Mouse (Mus musculus) ovary, postnatal 14 days (tissue): ENCODE measurements around the gene Paqr9.
"Not testable (repeated sequence)": the region's sequence is repeated elsewhere in the genome, so short reads cannot be mapped to it uniquely, and the experiment has no call there.

Experiments used
- DNase-seq: peaks from one replicate; pipeline ENCODE4 v3.0.0; 2022; ENCODE audit warnings: low spot score

Gene Paqr9

DNA sequence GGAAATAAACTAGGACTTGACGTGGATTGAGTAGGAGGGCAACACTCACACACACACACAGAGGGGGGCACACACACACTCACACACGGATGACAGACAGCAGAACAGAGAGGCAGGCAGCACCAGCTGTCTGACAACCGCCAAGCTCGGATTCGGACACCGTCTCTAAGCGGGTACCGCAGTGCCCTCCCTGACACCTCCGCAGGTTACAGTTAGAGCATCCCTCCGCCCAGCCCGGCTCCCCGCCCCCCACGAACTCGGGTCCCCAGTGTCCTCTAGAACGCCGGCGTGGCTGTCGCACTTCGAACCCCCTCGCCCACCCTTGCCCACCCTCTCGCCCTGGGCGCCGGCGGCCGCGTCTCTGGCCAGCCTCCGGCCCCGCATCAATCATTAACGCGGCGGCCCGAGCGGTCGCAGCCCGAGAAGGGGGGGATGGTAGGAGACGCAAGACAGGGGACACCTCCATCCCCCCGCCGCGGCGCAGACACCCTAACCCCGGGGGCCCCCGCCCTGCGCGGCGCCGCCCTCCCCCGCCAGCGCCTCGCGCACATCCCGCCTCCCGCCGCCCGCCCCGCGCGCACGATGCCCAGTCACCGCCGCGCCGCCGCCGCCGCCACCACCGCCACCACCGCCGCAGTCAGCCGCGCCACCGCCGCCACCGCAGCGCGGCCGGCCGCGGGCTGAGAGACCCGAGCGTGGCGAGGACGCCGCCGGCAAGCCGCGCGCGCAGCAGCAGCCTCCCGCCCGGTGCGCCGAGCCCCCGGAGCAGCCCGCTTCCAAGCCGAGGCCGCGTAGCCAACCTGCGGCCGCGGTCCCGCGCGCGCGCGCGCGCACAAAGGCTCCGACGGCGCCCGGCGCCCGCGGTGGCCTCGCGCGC, at the start of gene Paqr9:
Gene Paqr9, plus strand, starts transcription at position 599 of the 877 bp plus-strand sequence.
- DNase-seq: peak; percentile 1

DNA sequence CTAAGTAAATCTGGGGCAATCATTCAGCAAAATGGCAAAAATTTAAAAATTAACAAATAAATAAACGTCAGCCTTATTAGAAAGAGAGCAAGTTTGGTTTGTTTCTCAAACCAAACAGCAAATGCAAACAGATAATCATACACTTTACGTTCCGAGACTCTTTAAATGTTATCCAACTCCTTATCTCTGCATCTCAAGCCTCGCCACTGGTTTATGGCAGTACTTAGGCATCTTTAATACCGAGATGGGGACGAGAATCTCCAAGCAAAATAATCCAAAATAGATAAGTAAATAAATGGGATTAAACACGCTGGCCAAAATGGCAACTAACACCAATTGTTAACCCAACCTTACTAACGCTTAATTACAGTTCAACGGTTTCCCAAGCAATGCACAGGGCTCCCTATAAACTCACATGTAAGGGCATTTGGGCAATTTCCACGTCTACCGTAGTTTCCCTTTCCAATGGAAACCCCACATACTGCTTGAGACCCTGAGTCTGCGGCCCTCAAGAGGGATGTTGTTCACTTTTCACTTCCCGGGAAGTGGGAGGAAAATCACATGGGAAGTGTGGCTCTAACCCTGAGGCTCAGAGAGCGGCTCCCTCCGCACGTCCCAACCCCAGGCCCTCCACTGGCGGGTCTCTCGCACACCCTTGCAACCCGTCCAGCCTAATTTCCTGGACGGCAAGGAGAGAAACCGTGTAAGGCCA, 48.6 kb upstream of the Paqr9 start:
- DNase-seq: no peak

DNA sequence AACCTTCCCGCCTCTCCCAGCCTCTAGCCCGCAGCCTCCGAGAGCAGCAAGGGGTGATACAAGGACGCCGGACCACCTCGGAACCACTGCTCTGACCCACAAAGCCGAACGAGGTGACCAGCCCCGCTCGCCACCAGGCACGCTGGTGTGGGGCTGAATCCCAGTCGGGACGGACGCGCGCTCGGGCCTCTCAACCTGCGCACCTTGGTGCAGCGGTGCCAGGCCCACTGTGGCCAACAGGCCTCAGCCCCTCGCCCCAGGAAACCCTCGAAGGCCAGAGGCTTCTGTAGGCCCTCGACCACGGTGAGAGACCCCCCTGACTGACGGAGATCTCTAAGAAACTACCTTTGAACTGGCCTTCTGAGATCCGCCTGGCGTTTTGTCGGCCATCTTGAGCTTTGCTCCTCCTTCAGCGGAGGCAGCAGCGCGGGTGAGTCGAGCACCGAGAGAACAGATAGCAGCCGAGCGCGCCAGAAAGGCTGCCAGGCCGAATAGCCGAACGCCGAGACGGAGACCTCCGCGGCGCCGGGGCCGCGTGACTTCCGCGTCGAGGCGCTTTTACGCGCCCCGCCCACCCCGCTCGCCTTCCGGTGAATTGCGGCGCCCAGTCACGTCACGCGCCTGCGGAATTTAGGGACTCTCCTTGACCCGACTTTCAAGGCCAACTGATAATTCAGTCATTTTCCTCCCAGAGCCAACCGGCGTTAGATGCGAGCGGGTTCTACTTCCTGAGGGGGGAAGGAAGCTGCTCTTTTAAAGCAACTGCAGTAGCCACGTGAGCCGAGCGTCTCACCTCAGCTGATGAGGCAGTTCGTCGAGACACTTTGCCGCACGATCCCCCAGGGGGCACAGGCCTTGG, 47.8 kb upstream of the Paqr9 start, which contains the start of gene U2surp:
Gene U2surp, minus strand, starts transcription at position 525 of the 859 bp plus-strand sequence.
- DNase-seq: peak; percentile 92

DNA sequence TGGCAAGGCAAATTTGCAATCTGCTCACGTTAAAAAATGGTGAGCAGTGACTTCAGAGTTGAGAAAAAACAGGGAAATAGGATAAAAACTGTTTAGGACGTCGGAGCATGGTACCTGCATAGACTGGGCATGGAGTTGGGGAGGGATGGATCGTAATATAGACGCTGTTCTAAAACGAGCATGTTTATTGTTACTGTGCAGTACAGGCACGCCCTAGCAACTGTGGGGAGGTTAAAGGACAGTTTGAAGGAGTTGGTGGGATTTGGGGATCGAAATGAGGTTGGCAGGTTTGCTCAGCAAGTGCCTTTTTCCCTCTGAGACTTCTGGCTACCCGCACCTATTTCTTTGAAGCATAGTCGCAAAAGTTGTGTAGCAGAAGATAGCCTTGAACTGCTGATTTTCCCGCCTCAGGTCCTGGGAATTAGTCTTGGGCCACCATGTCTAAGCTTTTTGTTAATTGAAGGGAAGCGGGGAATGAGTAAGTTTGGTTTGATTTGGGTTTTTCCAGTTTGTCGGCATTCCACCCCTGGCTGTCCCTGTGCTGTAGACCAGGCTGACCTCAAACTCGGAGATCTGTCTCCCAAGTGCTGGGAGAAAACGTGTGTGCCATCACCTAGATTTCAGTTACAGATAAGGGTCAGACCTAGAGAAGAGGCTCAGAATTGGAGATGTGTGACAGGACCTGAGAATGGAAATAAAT, 47.0 kb upstream of the Paqr9 start:
- DNase-seq: no peak

DNA sequence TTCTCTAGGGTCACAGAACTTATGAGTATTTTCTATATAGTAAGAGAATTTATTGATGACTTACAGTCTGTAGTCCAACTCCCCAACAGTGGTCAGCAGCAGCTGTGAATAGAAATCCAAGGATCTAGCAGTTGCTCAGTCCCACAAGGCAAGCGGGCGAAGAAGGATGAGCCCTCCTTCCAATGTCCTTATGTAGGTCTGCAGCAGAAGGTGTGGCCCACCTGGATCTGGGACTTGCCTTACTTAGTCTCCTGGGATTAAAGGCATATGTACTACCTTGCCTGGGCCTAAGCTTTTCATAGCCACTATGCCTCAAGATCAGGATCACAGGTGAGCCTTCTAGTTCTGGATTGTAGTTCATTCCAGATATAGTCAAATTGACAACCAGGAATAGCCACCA, 45.7 kb upstream of the Paqr9 start:
- no peak for DNase-seq

DNA sequence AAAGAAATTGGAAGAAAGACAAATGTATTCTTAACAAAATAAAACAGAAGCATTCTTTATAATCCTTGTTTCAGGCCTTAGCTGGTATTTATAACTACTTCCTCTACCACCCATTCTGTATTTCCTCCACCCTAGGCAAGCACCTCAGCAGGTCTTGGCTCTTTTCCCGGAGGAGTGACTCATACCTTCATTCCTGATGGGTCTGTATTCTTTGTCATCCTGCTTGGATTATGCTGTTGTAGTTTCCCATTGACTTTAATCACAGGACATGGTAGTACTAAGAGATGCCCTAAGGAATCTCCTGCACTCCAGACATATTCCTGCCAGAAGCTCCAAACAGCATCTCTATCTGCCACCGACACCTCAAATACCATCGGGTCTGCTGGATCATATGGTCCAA, 45.1 kb upstream of the Paqr9 start:
- DNase-seq: not testable (repeated sequence)

DNA sequence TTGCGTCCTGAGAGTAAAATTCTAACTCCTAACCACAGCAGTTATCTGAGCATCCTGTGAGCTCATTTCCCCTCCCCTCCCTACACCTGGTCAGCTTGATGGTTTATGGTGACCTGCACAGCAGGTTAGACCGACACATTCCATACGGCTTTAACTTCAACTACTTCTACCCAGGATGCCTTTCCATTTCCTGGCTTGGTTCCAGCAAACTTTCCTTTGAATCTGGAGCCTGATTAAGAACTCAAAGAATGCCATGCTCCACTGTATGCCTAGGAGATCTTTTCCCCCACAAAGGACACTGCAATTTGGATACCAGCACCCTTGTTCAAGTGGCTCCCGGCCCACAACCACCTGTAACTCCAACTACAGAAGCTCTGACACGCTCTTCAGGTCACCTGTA, 38.9 kb upstream of the Paqr9 start:
- DNase-seq: no peak

DNA sequence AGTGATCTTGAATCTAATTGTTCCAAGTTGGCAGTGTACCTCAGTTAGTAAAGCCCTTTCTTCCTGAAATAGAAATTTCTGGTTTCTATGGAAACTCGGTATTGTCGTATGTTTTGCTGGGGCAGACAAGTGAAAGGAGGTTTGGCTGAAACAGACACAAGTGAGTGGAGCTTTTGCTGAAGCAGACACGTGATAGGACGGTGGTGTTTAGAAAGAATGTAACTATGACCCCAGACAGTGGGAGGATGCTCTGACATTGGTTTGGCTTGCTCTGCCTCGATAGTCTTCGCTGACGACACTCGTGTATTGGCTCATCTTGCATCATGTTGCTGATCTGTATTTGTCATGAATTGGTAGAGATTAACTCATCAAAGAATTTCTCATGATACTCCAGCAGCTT, 38.4 kb upstream of the Paqr9 start:
- no peak for DNase-seq

DNA sequence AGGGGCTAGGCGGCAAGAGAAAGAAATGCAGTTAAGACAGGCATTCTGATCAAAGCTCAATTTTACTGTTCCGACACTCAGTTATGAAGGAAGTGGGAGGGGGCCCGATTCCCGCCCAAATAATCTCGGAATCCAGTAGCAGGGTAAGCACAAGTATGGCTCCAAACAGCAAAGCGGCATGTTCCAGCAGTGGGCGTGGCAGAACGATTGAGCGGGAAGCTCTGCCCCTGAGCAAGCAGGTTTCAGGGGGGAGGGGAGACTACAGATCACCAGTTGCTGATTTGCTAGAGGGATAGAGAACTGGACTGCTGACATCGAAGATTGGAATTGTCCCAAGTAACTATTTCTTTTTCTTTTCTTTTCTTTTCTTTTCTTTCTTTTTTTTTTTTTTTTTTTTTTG, 37.9 kb upstream of the Paqr9 start:
- no peak for DNase-seq

DNA sequence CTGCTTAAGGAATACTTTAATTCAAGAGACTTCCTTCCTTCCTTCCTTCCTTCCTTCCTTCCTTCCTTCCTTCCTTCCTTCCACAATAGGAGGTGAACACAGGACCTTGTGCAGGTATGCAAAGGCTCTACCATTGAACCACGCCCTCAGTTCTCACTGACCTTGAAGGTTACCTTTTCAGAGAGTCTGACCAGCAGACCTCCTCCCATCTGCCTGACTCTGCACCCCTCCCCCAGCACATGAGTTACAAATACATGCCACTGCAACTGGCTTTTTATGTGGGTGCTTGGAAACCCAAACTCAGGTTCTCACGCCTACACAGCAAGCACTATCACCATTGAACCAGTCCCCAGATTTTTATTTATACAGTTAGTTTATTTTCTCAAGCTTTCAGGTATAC, 36.9 kb upstream of the Paqr9 start:
- no peak for DNase-seq

DNA sequence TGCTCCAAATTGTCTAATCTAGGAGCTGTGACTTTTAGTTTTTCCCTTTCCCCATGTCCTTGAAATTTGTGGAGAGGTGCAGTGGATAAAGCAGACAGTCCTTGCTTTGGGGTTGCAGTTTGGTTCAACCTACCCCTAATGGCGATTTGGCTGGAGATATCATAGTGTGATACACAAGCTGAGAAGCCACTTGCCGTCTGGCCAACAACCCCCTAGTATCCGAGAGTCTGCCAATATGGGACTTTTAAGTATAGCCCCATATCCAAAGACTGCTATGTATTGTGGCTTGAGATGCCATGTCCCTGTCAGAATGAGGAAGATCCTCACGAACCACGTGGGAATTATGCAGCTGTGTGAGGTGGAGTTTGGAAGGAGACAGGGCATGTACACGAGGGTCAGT, 34.1 kb upstream of the Paqr9 start:
- no peak for DNase-seq

DNA sequence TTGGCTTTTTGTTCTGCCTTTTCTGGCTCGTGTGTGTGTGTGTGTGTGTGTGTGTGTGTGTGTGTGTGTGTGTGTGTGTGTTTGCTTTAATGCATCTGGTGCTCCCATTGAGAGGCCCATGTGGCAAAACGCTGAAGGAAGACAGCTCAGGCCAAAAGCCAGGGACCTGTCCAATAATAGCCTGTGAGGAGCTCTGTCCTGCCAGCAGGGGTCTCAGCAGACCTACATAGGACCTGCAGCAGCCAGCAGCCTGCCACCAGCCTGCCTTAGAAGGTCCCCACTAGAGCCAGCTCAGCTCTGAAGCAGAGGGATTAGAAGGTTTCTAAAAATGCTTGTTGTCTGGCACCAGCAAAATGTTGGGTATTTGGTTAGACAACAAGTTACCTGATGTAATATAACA, 33.5 kb upstream of the Paqr9 start:
- no peak for DNase-seq

DNA sequence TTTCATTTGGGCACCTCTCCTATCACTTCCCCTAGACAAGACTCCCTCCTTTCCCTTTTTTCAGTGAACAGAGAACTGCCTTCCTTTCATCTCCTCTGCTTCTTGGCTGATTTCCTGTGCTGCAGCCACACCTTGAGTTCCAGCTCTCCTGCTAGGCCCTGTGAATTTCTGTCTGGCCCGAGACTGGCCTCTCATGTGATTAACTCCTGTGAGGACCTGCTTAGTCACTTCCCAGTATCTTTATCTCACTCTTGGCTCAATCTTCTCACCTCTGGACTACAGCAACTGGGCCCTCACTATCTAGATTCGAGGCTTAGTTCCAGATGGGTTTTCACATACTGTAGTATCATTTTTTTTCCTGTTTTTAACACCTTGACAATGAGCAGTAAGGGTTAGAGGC, 31.8 kb upstream of the Paqr9 start:
- no peak for DNase-seq

DNA sequence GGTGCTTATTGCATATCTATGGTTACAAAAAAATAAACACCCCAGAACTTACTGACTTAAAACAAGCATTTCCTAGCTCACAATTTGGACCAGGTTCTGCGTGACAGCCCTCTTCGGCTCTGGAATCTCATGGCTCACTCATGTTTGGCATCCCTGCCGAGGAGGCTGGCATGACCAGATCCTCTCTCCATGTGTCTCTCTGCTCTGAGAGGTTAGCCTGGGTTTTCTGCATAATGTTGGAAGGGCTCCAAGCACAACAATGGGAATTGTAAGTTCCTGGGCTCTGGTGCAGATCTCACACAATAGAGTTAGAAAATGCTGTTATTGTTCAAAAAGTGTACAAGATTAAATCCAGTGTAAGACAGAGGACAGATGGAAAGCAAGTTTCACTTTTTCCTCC, 28.3 kb upstream of the Paqr9 start:
- no peak for DNase-seq

DNA sequence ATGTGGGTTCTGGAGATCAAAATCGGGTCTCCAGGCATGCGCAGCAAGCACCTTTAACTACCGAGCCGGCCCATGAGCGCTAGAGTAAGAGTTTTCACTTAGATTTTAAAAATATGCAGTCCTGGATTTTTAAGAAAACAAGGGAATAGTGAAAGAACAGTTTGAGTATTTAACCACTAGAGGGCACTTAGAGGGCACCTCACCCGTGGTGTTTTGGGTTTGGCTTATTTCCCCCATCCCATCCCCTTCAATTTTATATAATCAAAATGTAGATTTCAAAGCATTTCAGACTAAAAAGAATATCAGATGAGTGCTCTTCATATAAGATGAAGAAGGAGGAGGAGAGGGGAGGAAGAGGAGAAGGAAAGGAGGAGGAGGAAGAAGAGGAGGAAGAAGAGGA, 25.6 kb upstream of the Paqr9 start:
- DNase-seq: no peak

DNA sequence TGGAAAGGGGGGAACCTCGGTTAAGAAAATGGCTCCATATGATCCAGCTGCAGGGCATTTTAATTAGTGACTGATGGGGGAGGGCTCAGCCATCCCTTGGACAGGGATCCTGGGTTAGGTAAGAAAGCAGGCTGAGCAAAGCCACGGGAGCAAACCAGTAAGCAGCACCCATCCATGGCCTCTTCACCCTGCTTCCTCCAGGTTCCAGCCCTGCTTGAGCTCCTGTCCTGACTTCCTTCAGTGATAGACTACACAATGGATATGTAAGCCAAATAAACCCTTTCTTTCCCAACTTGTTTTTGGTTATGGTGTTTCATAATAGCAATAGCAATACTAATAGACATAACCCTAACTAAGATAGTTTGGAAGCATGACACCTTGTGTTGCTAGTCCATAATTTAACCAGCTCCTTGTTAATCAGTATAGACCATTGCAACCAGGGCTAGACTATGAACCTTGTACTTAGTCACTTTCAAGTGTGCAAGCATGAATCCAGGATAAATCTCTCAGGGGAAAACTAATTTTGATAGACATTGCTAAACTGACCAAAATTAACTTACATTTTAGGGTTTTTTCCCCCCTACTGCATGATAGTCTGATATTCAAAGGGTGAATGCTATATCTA, 20.2 kb upstream of the Paqr9 start:
- DNase-seq: no peak

DNA sequence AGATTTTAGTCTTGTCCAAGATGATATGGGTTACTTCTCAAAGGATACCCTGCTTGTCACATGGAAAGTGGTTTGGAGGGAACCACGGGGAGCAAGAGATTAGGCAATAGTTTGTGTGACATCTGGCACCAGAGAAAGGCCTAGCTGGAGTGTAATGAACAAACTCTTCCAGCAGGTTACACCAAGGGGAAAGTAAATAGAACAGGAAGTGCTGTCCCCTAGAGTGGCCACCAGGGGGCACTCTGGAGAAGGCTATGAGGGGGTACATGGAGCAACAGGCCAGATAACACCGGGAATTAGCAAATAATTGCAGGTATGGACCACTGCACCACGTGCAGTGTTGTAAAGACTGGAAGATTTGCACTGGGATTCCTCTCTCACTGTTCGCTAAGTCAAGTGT, 19.0 kb upstream of the Paqr9 start:
- peak; percentile 33 for DNase-seq

DNA sequence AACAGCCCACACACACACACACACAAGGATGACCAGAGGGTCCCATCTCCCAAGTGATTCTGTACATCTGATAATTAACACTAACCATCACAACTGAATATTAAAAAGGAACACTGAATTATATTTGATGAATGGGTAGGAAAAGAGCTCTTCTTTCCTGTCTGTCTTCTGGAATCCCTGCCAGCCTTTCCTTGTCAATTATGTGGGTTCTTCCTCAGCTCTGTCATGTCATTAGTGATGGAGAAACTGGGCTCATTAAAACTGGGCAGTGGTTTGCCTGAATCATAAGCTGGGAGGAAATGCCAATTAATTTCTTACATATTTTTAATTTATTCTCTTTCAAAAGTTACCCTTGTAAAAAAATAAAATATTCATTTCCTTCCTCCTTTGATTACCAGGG, 18.2 kb upstream of the Paqr9 start:
- DNase-seq: no peak

DNA sequence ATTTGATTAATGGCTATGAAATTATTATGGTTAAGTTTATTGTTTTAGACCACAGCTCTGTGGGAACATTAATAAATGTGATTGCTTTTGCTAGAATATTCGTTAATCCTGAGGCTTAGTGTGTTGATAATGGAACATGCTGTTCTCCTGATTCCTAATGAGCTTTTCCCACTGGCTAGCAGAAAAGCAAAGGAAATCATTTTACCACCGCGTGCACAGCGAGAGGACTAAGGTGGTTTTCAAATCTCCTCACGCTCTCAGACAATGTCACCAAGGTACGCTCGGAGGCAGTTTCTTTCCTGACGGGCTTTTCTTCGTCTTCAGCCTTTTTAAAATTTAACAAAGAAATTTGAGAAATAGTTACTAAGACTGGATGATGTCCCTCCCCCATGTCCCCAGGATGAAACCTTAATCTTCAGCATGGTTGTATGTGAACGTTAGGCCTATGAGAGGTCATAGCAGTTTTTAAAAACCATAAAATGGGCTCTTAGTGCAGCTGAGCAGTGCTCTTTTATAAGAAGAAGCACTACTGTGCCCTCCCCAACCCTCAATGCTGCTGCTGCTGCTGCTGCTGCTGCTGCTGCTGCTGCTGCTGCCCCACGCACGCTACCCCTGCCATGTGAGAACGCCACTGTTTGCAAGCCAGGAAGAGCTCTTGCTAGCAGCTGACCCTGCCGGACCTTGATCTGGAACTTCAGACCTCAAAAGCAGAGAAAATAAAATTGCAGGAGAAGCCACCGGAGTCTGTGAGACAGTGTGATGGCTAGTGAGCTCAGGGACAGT, 17.6 kb upstream of the Paqr9 start:
- no peak for DNase-seq

DNA sequence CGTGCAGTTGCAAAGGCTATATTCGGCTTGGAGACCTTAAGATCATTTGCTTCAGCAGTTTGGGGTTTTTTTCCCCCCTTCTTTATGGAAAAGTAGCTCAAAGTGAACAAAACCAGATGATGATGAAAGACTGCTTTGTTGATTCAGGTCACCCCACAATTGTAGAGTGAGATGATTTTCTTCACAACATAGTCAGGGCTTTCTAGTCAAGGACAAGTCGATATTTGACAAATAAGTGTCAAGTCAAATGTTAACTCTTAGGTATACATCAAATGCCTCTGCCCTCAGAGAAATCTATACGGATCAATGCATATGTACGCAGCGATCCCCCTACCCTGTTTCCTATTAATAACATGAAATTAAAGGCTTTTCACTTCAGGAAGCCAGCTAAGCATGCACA, 17.0 kb upstream of the Paqr9 start:
- DNase-seq: no peak

DNA sequence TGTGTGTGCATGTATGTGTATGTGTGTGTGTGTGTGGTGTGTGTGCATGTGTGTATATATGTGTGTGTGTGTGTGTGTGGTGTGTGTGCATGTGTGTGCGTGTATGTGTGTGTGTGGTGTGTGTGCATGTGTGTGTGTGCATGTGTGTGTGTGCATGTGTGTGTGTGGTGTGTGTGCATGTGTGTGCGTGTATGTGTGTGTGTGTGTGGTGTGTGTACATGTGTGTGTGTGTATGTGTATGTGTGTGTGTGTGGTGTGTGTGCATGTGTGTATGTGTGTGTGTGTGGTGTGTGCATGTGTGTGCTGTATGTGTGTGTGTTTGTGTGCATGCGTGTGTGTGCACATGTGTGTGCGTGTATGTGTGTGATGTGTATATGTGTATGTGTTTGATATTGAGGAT, 14.9 kb upstream of the Paqr9 start:
- DNase-seq: no peak
